Mouse (Mus musculus): ENCODE measurements around the gene Gpc6. TPM values are rescaled to one million over a fixed set of nuclear protein-coding genes. Genes with fewer than 3 reads are reported as not detected.
A peak's percentile ranks its signal among the peaks of the same experiment; 100 is the strongest.

Gene Gpc6
- total RNA-seq, 2 experiments from 2014 or later: not detected

GRCm38 (mm10) chr14:117778538-117779413 lies 853.7 kb downstream of the Gpc6 start:
- peak; percentile 88 for ATAC-seq (replicated peaks; ENCODE audit: poor library complexity)

DNA sequence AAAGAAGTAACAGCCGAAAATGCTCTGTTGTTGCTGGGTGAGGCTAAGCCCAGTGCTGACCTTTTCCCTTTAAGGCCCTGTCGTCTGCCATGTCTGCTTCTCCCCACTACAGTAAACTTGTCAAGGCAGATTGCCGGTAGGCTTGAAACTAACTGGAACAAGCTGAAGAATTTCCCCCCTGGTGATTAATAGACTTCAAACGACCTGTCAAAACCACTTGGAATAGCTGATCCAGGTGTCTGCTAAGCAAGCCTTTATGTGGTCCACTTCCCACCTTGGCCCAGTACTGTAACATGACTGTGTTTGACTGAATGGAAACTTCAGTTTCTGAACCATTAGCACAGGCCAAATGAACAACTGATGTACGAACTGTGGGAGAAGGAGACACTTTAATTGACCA lies 856.6 kb downstream of the Gpc6 start:
- no peak for ATAC-seq (replicated peaks; ENCODE audit: poor library complexity)

GRCm38 (mm10) chr14:117783671-117784262 lies 858.7 kb downstream of the Gpc6 start:
- no peak for ATAC-seq (replicated peaks; ENCODE audit: poor library complexity)

DNA sequence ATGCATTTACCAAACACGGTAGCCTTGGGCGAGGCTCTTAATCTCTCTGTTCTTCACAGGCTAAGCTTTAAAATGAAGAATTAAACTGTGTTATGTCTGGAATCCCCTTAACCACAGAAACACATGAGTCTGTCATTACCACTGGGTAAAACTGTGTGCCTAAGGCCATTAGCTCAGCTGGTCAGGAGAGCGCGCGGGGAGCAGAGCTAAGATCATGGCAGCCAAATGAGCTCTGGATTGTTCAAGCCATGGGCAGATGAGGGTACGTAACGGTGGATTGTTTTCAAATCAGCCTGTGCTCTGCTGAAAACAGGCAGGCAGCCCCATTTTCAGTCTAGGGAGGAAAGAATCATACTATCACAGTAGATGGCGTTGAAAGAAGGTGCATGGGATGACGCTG lies 859.8 kb downstream of the Gpc6 start:
- ATAC-seq (replicated peaks; ENCODE audit: poor library complexity): no peak

GRCm38 (mm10) chr14:117785507-117786085 lies 860.5 kb downstream of the Gpc6 start:
- ATAC-seq (replicated peaks; ENCODE audit: poor library complexity): no peak

DNA sequence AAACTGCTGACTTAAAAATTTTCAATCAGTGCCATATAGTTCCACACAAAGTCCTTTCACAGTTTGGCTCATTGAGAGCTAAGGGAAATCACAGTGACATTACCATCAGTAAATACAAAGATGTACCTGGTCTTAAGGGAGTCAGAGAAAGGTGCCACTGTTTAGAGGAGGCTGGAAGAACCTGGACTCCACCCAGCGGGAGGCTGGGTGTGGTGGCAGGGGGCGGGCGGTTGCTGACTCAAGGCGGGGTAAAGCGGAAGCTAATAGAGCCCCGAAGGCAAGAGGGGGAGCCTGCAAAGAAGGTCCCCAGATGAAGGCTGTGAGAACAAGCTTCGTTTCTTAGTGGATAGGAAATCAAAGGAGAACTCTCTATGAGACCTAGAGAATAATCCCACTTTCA lies 861.5 kb downstream of the Gpc6 start:
- peak; percentile 72 for ATAC-seq (replicated peaks; ENCODE audit: poor library complexity)

- peak; percentile 71 for ATAC-seq (replicated peaks; ENCODE audit: poor library complexity)
These were observed 869.8 kb downstream of the Gpc6 start for GRCm38 (mm10) chr14:117794874-117795273.

GRCm38 (mm10) chr14:117796661-117797060 lies 871.5 kb downstream of the Gpc6 start:
- ATAC-seq (replicated peaks; ENCODE audit: poor library complexity): no peak

GRCm38 (mm10) chr14:117800399-117800798 lies 875.3 kb downstream of the Gpc6 start:
- ATAC-seq (replicated peaks; ENCODE audit: poor library complexity): no peak

DNA sequence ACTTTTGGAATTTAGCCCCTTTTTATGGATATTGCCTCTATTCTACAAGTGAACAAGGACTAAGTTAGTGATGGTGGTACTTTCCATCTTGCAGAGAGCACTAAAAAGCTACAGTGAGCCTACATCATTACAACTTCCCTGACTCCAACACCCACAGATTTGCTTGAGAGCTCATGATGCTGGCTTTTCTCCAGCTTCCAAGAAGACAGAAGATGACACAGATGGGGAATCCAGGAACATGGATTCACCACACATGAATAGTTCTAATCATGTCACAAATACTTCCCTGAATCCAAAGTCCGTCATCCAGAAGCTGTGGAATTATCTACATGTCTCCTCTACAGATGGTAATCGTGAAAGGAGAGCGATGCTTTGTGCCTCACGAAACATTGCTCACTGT lies 882.7 kb downstream of the Gpc6 start:
- no peak for ATAC-seq (replicated peaks; ENCODE audit: poor library complexity)

DNA sequence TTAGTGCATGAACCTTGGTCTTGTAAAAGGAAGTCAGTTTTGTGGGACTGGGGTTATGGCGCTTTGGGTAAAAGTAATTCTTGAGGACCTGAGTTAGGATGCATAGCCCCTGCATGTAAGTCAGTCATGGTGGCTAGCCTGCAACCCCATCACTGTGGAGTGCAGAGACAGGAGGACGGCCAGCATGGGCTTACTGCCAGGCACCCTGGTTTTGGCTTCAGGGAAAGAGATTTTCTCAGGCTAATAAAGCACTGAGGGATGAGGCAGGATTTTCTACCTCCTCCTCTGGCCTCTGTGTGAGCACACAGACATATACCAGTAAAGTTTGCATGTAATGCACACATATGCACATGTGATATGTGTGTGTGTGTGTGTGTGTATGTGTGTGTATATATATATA lies 883.2 kb downstream of the Gpc6 start:
- ATAC-seq (replicated peaks; ENCODE audit: poor library complexity): no peak

GRCm38 (mm10) chr14:117810321-117811270 lies 885.5 kb downstream of the Gpc6 start:
- no peak for ATAC-seq (replicated peaks; ENCODE audit: poor library complexity)

- ATAC-seq (replicated peaks; ENCODE audit: poor library complexity): 0 out of 2 replicates have a peak, but pooled peaks have one; percentile 31
These were observed 888.4 kb downstream of the Gpc6 start for GRCm38 (mm10) chr14:117813473-117813872.

GRCm38 (mm10) chr14:117816008-117816407 lies 890.9 kb downstream of the Gpc6 start:
- ATAC-seq (replicated peaks; ENCODE audit: poor library complexity): no peak

DNA sequence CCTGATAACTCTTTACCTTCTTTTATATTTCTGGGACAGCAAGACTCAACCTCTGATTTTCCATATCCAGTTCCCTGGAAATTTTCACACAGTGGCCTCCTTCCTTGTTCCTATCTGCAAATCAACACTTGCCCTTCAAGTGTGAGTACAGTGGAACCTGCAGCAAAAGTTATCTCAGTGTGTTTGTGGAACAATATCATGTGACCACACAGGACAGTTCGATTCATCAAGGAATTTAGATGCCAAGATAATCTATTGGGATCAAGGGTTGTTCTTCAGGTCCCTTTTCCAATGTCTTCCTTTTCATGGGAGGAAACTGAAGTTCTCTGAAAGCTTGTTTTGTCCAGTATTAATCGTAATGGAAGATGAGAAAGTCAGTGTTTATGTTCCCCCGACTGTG lies 891.6 kb downstream of the Gpc6 start:
- no peak for ATAC-seq (replicated peaks; ENCODE audit: poor library complexity)

DNA sequence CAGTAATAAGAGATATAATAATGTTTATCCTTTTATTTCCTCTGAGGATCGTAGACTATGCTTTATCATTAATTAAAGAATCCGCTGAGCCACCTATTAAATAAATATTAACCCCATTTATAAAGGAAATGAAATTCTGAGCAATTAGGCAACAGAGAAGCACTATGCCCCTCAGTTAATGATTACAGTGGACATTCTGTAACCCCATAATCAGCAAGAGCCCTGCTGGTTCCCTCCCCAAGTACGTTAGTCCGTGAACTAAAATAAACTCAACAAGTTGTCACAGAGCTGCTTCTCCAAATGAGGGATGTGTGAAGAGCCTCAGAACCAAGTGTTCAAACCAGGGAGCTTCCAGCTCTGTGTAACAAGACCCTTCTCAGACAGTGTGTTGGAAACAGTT lies 892.1 kb downstream of the Gpc6 start:
- no peak for ATAC-seq (replicated peaks; ENCODE audit: poor library complexity)

- ATAC-seq (replicated peaks; ENCODE audit: poor library complexity): no peak
These were observed 899.4 kb downstream of the Gpc6 start for GRCm38 (mm10) chr14:117824491-117824890.

DNA sequence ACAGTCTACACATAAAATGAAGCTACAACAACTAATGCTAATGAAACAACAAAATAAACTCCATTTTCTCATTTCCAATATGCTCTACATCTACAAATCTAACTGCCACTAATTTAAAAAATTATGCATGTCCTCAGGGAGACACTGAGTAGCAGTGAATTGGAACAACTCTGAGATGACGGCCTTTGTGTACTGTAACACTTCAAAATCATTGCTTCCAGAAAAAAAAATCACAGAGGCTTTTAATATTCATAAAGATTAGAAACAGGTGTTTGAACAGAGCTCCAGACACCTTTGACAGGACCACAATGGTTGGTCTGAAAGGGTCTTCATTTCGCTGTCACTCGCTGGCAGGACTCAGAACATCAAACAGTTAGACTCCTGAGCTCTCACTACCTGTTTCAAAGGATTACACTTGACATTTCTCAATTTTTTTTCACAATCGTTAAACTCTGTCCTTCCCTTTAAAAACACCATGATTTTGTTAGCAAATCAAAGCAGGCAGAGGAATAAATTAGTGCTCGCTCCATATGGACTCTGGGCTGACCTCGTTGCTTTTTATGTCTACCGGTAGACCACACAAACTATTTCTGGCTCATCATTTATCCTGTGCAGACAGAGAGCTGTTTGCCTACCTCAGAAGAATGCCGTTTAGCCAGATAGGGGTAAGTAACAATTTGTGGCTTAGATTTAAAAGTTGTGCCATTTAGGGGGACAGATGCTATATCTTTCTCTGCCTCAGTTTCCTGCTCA lies 901.4 kb downstream of the Gpc6 start:
- ATAC-seq (replicated peaks; ENCODE audit: poor library complexity): no peak

DNA sequence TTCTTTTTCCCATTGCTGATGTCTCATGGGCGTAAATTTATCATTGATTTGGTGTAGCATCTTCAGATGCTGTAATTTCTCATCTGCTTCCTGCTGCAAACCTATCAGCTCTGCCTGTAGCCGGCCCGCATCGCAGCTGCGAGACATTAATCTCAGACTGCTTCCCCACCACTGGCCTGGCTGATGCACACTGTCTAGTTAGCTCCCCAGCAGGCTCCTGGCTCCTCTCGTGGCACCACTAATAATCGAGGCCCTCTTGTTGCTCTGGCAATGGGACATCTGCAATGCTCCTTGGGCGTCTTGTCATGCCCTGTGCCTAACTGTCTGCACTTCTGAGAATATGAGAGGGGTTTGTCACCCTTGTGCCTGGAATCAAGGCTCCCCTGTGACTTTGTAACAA lies 906.2 kb downstream of the Gpc6 start:
- ATAC-seq (replicated peaks; ENCODE audit: poor library complexity): no peak

DNA sequence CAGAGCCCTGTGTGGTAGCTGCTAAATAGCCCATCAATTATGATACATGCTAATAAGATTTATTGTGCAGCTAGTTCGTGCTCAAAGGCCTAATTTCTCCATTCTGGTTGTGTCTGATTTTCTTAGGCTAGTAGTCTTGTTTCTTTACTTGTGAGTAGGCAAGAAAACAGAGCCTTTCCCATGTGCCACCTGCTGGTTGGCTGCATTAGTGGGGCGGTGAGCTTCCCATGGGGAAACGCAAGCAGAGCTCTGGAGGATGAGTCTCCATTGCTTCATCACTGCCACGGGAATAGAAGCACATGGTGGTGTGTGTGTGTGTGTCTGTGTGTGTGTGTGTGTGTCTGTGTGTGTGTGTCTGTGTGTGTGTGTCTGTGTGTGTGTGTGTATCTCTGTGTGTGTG lies 906.6 kb downstream of the Gpc6 start:
- ATAC-seq (replicated peaks; ENCODE audit: poor library complexity): peak; percentile 85

All from megakaryocyte progenitor cell, adult 5-6 weeks (primary cell).